Mouse (Mus musculus) cerebellum, adult 11 months (tissue): Measurements from ENCODE around the gene Gper1.
"Not testable (repeated sequence)": the region's sequence is repeated elsewhere in the genome, so short reads cannot be mapped to it uniquely, and the experiment has no call there.

Experiments
- DNase-seq: peaks from one replicate; pipeline ENCODE4 v3.0.0; 2022

The Gper1 gene

GRCm38 (mm10) chr5:139390324-139391119 is 32.4 kb upstream of the Gper1 start:
- DNase-seq, result not testable (repeated sequence)

- no peak for DNase-seq
Measured at GRCm38 (mm10) chr5:139391309-139391990, 31.5 kb upstream of the Gper1 start.

GRCm38 (mm10) chr5:139392219-139393196 is 30.4 kb upstream of the Gper1 start:
- DNase-seq, result no peak

GRCm38 (mm10) chr5:139393197-139393588 is 29.8 kb upstream of the Gper1 start:
- DNase-seq, result no peak

GRCm38 (mm10) chr5:139394399-139394798 is 28.6 kb upstream of the Gper1 start:
- DNase-seq, result no peak

GRCm38 (mm10) chr5:139395528-139395927 is 27.4 kb upstream of the Gper1 start:
- DNase-seq, result no peak

GRCm38 (mm10) chr5:139397359-139397916 is 25.5 kb upstream of the Gper1 start:
- DNase-seq, result no peak

- peak; percentile 94 for DNase-seq
Measured at GRCm38 (mm10) chr5:139397959-139398753, 24.8 kb upstream of the Gper1 start.

- DNase-seq, result no peak
Measured at GRCm38 (mm10) chr5:139398786-139399185, 24.2 kb upstream of the Gper1 start.

- no peak for DNase-seq
Measured at GRCm38 (mm10) chr5:139399991-139400390, 23.0 kb upstream of the Gper1 start.

- DNase-seq, result no peak
Measured at GRCm38 (mm10) chr5:139402106-139402505, 20.8 kb upstream of the Gper1 start.

- DNase-seq, result no peak
Measured at GRCm38 (mm10) chr5:139403692-139404260, 19.2 kb upstream of the Gper1 start.

GRCm38 (mm10) chr5:139404801-139405401 is 18.1 kb upstream of the Gper1 start, which contains the start of gene C130050O18Rik:
Gene C130050O18Rik, plus strand, starts transcription at chr5:139405280.
- no peak for DNase-seq

GRCm38 (mm10) chr5:139405478-139405877 is 17.5 kb upstream of the Gper1 start:
- no peak for DNase-seq

- DNase-seq, result no peak
Measured at GRCm38 (mm10) chr5:139405953-139406352, 17.0 kb upstream of the Gper1 start.

- no peak for DNase-seq
Measured at GRCm38 (mm10) chr5:139407121-139407885, 15.6 kb upstream of the Gper1 start.

- no peak for DNase-seq
Measured at GRCm38 (mm10) chr5:139408511-139408910, 14.4 kb upstream of the Gper1 start.

GRCm38 (mm10) chr5:139409412-139409811 is 13.5 kb upstream of the Gper1 start:
- no peak for DNase-seq

- no peak for DNase-seq
Measured at GRCm38 (mm10) chr5:139410056-139410455, 12.9 kb upstream of the Gper1 start.

GRCm38 (mm10) chr5:139411117-139411516 is 11.8 kb upstream of the Gper1 start:
- no peak for DNase-seq
